Mouse (Mus musculus) right cerebral cortex, adult 2 months (tissue): ENCODE measurements around the gene Ttc7.
A peak's percentile ranks its signal among the peaks of the same experiment; 100 is the strongest.

Experiments
- DNase-seq, 2 experiments: peaks; one replicate each; pipeline ENCODE4 v3.0.0; 2021 to 2022; ENCODE audit warnings: low spot score in 2 of 2

The Ttc7 gene

GRCm38 (mm10) chr17:87337683-87338082 is 55.0 kb downstream of the Ttc7 start:
- DNase-seq, result no peak

- DNase-seq, result no peak
Measured at GRCm38 (mm10) chr17:87339122-87339521, 56.4 kb downstream of the Ttc7 start.

DNA sequence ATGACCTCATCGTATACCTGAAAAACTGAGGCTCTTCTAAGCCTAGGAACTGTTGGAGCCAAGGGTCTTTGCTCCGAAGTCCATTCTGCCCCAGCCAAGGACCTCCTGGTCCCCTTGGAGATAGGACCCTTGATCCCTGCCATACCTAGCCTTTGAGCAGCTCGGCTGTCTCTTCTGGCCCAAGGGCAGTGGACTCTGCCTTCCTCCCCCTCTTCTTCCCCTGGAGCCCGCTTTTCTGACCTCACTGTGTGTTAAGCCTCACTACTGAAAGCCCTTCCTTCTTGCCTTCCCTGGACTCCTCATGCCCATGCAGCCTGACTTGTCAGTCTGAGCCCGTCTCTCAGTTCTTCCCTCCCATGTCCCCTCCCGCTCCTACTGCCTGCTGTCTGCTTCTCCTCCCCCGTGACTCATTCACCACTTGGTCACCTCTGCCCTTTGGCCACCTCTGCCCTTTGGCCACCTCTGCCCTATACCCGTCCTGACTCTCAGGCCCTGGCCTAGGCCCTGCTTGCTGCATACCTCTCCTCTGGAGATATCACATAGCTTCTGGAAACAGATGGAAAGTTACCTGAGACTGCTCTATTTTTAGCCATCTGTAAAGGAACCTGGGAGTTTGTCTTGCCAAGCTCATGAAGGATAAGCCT is 60.5 kb downstream of the Ttc7 start:
- DNase-seq, result no peak

DNA sequence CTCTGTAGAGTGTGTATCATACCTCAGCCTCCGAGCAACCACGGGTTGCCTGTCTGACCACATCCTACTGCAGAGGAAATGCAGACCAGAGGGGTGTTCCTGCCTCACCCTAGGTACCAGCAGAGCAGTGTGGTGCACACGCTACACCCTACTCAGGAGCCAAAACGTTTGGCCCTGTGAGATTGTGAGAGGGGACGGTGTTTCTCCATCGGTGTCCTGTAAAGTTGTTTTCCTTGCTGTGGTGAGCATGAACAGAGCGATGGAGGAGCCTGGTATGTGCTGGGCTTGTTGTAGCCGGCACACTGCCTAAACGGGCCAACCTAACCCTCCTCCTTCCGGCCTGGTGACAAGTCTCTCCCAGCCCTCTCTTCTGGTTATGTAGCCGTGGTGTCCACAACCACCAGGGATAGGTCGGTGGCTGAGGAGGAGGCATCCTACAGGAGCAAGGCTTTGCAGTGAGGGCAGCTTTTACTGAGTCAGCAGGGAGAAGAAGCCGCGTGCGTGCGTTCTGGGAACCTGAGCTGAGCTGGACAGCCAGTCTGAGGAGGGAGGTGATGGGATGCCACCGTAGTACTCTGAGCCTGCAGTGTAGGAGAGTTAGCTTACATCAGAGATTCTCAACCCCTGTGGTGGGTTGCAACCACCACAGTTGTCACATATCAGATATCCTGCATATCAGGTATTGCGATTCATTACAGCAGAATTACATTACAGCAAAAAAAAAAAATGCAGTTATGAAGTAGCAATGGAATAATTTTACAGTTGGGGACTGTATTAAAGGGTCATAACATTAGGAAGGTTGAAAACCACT is 62.0 kb downstream of the Ttc7 start:
- DNase-seq, result no peak

DNA sequence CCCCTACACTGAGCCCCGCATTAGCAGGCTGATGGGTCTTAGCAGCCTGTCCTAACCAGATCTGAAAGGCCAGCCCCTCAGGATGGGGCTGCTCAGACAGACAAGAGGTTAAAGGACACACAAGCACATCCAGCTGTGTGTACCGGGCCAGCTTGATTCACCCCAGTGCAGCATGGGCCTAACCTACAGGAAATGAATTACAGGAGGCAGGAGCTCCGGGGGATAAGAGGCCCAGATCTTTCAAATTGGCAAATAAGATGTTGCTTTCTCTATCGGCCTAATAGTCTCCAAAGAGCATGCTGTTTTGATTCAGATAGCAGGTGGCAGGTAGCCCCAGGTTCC is 62.5 kb downstream of the Ttc7 start:
- no peak for DNase-seq

- DNase-seq, result no peak
Measured at GRCm38 (mm10) chr17:87348353-87348752, 65.7 kb downstream of the Ttc7 start.

GRCm38 (mm10) chr17:87349069-87349468 is 66.4 kb downstream of the Ttc7 start:
- DNase-seq, result no peak

GRCm38 (mm10) chr17:87349575-87349974 is 66.9 kb downstream of the Ttc7 start:
- no peak for DNase-seq

- DNase-seq, result no peak
Measured at GRCm38 (mm10) chr17:87350471-87351240, 68.0 kb downstream of the Ttc7 start.

- DNase-seq, result no peak
Measured at GRCm38 (mm10) chr17:87351241-87352105, 68.8 kb downstream of the Ttc7 start.

GRCm38 (mm10) chr17:87352106-87352897 is 69.6 kb downstream of the Ttc7 start:
- DNase-seq, result no peak

DNA sequence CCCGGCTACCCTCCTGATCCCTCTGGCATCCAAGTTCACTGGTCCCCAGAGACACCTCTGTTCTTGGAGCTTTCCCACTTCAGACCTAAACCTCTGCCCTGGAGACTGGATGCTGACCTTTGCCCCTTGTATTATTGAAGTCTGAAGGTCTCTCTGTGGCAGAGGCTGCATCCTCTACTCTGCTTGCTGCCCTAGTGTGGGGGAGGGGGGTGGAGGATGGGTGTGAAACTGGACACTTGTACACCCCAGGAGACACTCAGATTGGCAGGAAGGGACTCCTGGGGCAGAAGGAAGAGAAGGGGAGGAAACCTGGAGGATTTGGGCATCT is 70.2 kb downstream of the Ttc7 start:
- no peak for DNase-seq

DNA sequence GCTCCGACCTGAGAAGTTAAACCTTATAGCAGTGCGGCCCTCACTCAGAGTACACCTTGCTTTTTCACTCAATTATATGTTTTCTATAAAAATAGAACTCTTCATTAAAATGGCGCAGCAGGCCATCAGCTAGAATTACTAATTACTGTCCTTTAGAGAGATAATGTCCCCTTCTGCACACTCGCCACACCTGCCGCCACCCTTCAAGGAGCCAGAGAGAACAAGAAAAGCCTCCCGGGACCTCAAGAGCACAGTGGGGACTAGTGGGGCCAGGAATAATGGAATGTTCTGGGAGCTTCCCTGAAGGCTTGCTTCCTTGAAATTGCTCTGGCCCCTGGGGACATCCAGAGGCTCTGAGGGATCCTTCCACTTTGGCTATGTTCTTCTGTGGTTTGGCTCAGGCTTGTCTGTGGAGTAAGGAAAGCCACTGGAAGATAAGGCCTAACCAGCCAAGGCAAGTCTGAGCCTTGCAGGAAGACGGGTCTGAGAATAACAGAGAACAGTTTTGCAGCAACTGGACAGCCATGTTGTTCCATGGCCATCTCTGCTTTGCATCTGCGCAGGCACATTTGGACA is 71.1 kb downstream of the Ttc7 start:
- no peak for DNase-seq

GRCm38 (mm10) chr17:87355456-87355855 is 72.8 kb downstream of the Ttc7 start:
- no peak for DNase-seq

- DNase-seq, result no peak
Measured at GRCm38 (mm10) chr17:87356261-87356660, 73.6 kb downstream of the Ttc7 start.

- no peak for DNase-seq
Measured at GRCm38 (mm10) chr17:87357506-87357905, 74.8 kb downstream of the Ttc7 start.

DNA sequence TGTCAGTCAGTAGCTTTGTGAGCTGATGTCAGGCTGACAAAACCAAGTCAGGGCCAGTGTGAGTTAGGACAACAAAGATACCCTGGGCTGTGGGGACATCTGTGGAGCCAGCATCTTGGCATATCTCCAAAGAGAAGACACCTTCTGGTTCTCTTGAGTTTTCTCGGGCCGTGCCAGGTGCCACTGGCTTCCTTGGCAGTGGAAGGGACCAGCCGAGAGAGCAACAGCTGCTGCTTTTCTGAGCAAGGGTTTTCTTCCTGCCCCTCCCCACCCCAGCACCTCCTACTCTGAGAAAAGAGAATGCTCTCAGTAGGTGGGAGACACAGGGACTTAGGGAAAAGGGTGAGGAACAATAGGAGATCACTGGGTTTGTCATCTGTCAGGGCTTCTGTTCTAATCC is 78.4 kb downstream of the Ttc7 start:
- DNase-seq, result peak in 1 of 2 experiments; percentile 36

DNA sequence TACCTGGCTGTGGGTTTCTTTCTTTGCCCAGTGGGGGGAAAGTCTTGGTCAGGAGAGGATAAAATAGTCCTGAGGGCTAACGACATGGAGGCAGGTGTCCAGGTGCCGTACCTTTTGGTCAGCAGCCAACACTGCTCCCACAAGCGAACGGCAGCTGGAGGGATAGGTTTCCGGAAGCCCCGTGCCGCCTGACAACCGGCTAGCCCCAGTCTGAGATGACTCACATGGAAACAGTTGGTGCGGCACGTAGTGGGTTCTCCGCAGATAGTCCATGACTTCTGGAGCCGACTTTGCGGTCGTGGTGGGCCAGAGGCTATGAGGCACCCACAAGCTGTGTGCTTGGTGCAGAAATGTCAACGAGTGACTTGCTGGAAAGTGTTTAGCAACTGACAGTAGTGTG is 81.4 kb downstream of the Ttc7 start:
- peak; percentile 48 to 51 for DNase-seq

DNA sequence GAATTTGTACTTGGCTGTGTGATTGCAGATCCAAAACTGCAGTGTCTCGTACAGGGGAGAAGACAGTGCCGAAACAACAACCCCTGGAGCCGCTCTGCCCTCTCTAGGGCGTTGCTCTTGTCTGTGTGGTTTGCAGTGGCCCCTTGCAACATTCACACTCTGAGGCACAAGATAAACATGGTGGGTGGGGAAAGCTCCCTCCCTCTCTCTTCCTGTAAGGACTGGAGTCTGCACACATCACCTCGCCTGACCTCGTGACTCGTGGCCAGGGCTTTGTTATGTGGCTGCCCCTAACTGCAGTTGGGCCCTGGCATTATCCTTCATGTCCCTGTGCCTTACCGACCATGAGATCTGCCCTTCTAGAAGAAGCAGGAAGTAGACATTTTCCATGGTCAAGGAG is 82.6 kb downstream of the Ttc7 start:
- DNase-seq, result no peak

- DNase-seq, result no peak
Measured at GRCm38 (mm10) chr17:87366520-87366919, 83.8 kb downstream of the Ttc7 start.

- no peak for DNase-seq
Measured at GRCm38 (mm10) chr17:87367228-87367627, 84.5 kb downstream of the Ttc7 start.
